Mouse (Mus musculus): ENCODE data around the gene Cuta. TPM values are rescaled to one million over a fixed set of nuclear protein-coding genes. Genes with fewer than 3 reads are reported as not detected.
"Not testable (repeated sequence)": the region's sequence is repeated elsewhere in the genome, so short reads cannot be mapped to it uniquely, and the experiment has no call there.

The Cuta gene
- total RNA-seq, 2 experiments from 2014 or later, result 111 to 123 TPM

DNA sequence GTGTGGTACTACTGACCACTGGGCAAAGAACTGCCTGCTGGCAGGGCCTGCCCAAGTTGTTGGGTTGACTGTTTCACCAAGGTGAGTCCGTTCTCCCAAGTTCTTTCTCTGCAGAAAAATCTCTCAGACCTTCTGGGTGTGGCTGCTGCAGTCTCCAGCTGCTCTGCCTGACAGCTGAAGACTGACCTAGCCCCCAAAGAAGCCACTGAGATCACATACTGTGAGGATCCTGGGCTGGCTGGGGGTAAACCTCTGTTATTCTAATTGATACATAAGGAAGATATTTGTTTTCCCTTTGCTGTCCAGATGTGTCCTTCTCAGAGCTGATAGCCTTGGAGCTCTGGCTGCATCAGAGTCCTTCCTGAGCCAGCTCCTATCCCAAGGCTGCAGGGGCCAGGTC lies 24.1 kb downstream of the Cuta start:
- intact Hi-C loops (cut with DNase I), result loop anchor here (10.0 kb wide), 1 partner anchor 200 kb away; no protein-coding TSS in a partner anchor
- DNase-seq (ENCODE audit: low spot score in 2 of 2), result no peak

GRCm38 (mm10) chr17:26907506-26907905 lies 31.9 kb downstream of the Cuta start:
- DNase-seq (ENCODE audit: low spot score in 2 of 2); intact Hi-C loops (cut with DNase I): not testable (repeated sequence)

DNA sequence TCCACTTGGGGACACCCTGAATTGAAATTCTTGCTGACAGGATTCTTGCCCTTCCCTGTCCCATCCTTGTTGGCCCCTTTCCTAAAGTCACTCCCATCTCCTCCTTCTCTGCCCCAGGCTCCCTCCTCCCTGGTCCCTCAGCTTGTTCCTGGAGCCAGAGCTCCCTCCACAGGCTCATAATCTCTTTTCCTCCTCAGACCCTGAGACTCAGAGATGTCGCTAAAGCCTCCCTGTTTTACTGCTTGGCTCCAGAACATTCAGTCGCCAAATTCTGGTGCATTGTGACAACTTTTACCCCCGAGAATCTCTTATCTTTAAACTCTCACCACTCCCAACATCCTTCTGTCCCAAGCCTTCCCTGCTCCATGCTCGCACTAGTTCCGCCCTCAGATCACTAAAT lies 35.0 kb downstream of the Cuta start:
- DNase-seq (ENCODE audit: low spot score in 2 of 2), result peak in 1 of 2 experiments; percentile 20
- intact Hi-C loops (cut with DNase I), result no loop called here

- no peak for DNase-seq (ENCODE audit: low spot score in 2 of 2)
- intact Hi-C loops (cut with DNase I), result no loop called here
Observed at GRCm38 (mm10) chr17:26900916-26901315, 38.5 kb downstream of the Cuta start.

- DNase-seq (ENCODE audit: low spot score in 2 of 2), result peak; percentile 36 to 46
- intact Hi-C loops (cut with DNase I), result no loop called here
Observed at GRCm38 (mm10) chr17:26895578-26895977, 43.8 kb downstream of the Cuta start.

DNA sequence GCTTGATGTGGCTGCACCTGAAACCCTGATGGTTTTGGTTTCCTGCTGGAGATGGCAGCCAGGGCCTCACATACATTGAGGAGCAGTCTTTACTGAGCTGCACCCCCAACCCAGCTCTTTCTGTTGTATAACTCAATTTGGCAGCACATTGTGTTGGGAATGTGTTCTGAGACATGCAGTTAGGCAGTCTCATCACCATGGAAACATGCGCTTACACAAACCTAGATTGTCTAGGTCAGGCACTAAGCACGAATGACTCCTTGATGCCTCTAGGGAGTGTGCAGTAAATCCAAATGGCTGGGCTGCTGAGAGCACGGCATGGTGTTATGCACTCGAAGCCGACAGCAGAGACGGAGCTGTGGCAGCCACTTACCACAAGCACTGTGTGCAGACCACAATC lies 45.0 kb downstream of the Cuta start:
- intact Hi-C loops (cut with DNase I), result no loop called here

GRCm38 (mm10) chr17:26893492-26893891 lies 45.9 kb downstream of the Cuta start:
- DNase-seq (ENCODE audit: low spot score in 2 of 2), result peak in 1 of 2 experiments; percentile 19

More for the DNA sequence above, 45.0 kb downstream of the Cuta start:
- DNase-seq (ENCODE audit: low spot score in 2 of 2), result peak; percentile 42 to 80

GRCm38 (mm10) chr17:26892635-26893375 lies 46.6 kb downstream of the Cuta start:
- DNase-seq (ENCODE audit: low spot score in 2 of 2), result peak; percentile 17 to 31
- intact Hi-C loops (cut with DNase I), result no loop called here

More at GRCm38 (mm10) chr17:26893492-26893891, 45.9 kb downstream of the Cuta start:
- intact Hi-C loops (cut with DNase I), result no loop called here

- DNase-seq (ENCODE audit: low spot score in 2 of 2), result no peak
- intact Hi-C loops (cut with DNase I), result loop anchor here (5.0 kb wide), 2 partner anchors 211 to 426 kb away; no protein-coding TSS in a partner anchor
Observed at GRCm38 (mm10) chr17:26887926-26888325, 51.4 kb downstream of the Cuta start.

DNA sequence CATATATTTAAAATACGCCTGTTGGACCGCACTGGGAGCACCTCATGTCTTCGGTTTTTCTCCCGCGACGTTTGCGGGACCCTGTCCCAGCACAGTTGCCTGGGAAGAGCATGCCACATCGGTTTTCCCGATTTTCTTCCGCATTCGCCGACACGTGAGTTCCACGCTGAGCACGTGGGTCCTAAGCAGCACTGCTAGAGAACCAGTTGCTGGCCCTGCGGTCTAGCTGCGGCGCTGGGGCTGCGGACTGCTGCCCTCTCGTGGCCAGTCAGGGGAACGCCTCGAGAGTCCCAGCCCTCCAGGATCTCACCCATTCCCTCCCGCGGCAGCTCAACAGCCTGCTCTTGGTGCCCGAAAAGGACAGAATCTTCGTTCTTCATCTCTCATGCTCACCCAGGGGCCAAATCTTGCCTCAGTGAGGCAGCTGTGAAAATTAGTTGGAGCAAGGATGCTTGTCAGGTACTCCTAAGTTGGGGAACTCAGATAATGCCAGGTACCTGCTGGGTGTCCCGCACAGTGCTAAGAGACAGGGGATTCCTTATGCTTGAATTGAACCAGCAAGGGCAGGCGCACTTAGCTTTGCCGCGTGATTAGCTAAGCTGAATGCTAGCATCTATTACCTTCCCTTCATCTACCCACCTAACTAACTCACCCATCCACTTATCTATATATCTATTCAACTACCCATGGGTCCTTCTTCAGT lies 53.2 kb downstream of the Cuta start:
- intact Hi-C loops (cut with DNase I), result loop anchor here (1.0 to 5.0 kb wide), 4 partner anchors 92 to 424 kb away; no protein-coding TSS in a partner anchor
- peak; percentile 83 to 91 for DNase-seq (ENCODE audit: low spot score in 2 of 2)

GRCm38 (mm10) chr17:26884995-26885926 lies 54.1 kb downstream of the Cuta start:
- DNase-seq (ENCODE audit: low spot score in 2 of 2), result peak; percentile 55 to 63
- intact Hi-C loops (cut with DNase I), result loop anchor here (5.0 kb wide), 2 partner anchors 208 to 423 kb away; no protein-coding TSS in a partner anchor

Small RNAs within 50 kb of the gene (microRNA-seq; reads per million reads assigned to microRNA genes)
- gene Gm27775 (0 reads per million in 2 experiments), gene Mir3083 (15.8 to 26.5 reads per million in 2 experiments), gene Mir6968 (4.0 to 5.4 reads per million in 2 experiments)

Other genes starting within 250 kb of the Cuta start
- 10 to 100 TPM; 88.2 to 96.2 TPM for gene Crebrf, start 223.9 kb downstream of the Cuta start, total RNA-seq (2021)
- 10 to 100 TPM; 32.7 to 34.1 TPM for gene Bnip1, start 158.5 kb downstream of the Cuta start, total RNA-seq (2021)
- not detected for gene Nkx2-5, start 94.6 kb downstream of the Cuta start, total RNA-seq (2021)
- 1 to 10 TPM; 3.1 to 3.9 TPM for gene Kifc5b, start 22.5 kb downstream of the Cuta start, total RNA-seq (2021)
- gene Phf1, start 6.5 kb downstream of the Cuta start, total RNA-seq (2021), result 10 to 100 TPM; 24.8 to 25.0 TPM
- gene Syngap1, start 1.7 kb upstream of the Cuta start, total RNA-seq (2021), result 100 to 1,000 TPM; 492 TPM
- 10 to 100 TPM; 17.7 to 18.8 TPM for gene Zbtb9, start 33.6 kb upstream of the Cuta start, total RNA-seq (2021)
- gene Bak1, start 89.4 kb upstream of the Cuta start, total RNA-seq (2021), result 10 to 100 TPM; 17.0 to 17.8 TPM
- 1 to 10 TPM; 1.9 to 2.0 TPM for gene Itpr3, start 117.7 kb upstream of the Cuta start, total RNA-seq (2021)
- gene Uqcc2, start 194.3 kb upstream of the Cuta start, total RNA-seq (2021), result 100 to 1,000 TPM; 215 to 241 TPM
- under 1 TPM; 0.32 to 0.44 TPM for gene Ip6k3, start 228.2 kb upstream of the Cuta start, total RNA-seq (2021)

Data from left cerebral cortex, postnatal 25 days (tissue).